Mouse (Mus musculus) erythroblast, embryonic 14.5 days (primary cell): ENCODE results near the gene Mcm5. TPM values are rescaled to one million over a fixed set of nuclear protein-coding genes. Genes with fewer than 3 reads are reported as not detected.
A peak's percentile ranks its signal among the peaks of the same experiment; 100 is the strongest.

Experiments used
- H3K27me3 ChIP-seq: 2 replicates; pipeline ENCODE4 v1.6.1; 2012; ENCODE audit warnings: inconsistent platforms; ENCODE audit not compliant: control insufficient read depth
- H3K36me3 ChIP-seq: 2 replicates; pipeline ENCODE4 v1.6.1; 2012; ENCODE audit warnings: mild to moderate bottlenecking, inconsistent platforms; ENCODE audit not compliant: control insufficient read depth
- H3K4me1 ChIP-seq: 2 replicates; pipeline ENCODE4 v1.6.1; 2012; ENCODE audit warnings: inconsistent platforms; ENCODE audit not compliant: control insufficient read depth
- H3K4me3 ChIP-seq: replicated peaks from 2 replicates; pipeline ENCODE3; 2012; ENCODE audit warnings: moderate library complexity, mild to moderate bottlenecking, inconsistent platforms
- H3K9me3 ChIP-seq: 2 replicates; pipeline ENCODE4 v1.6.1; 2012; ENCODE audit warnings: low read length, inconsistent platforms, mixed read lengths; ENCODE audit not compliant: control insufficient read depth
- GATA1 ChIP-seq: IDR thresholded peaks from 2 replicates; pipeline ENCODE4 v1.6.1; 2012; ENCODE audit warnings: low read length, inconsistent platforms, mixed read lengths
- TAL1 ChIP-seq: IDR thresholded peaks from 3 replicates; pipeline ENCODE4 v1.6.1; 2012; ENCODE audit warnings: low read length, inconsistent platforms, mixed read lengths
- polyA plus RNA-seq: library from polyadenylated mRNA; stranded (reverse); fragments of >175 nt; gene quantifications from 2 replicates; pipeline ENCODE4 v1.2.3, GENCODE M21; 2012

The Mcm5 gene
- polyA plus RNA-seq, 1 experiment = 11.0 TPM

- no peak for TF ChIP-seq TAL1
- no peak for TF ChIP-seq GATA1
- H3K4me1 ChIP-seq = peaks cover 23% of the 10 kb centered on the region
- H3K27me3 ChIP-seq = peaks cover 69% of the 10 kb centered on the region
- no peak overlapping the region for H3K4me3 ChIP-seq
- no peaks in the 10 kb centered on the region for H3K9me3 ChIP-seq
- no peaks in the 10 kb centered on the region for H3K36me3 ChIP-seq
These were observed 18.5 kb upstream of the Mcm5 start for GRCm38 (mm10) chr8:75090781-75091365.

- TF ChIP-seq GATA1 (no peak), TAL1 (no peak)
- Histone ChIP-seq H3K36me3 (peaks cover 3% of the 10 kb centered on the region; the same call in 1 of the 2 replicates), H3K27me3 (peaks cover 70% of the 10 kb centered on the region)
These were observed 15.8 kb upstream of the Mcm5 start, which contains the start of gene Hmox1 for GRCm38 (mm10) chr8:75093399-75094156. Gene Hmox1 (plus strand): TSS chr8:75093621.

GRCm38 (mm10) chr8:75102956-75103355 is 6.4 kb upstream of the Mcm5 start:
- Histone ChIP-seq H3K4me3 (no peak overlapping the region), H3K4me1 (peaks cover under 1% of the 10 kb centered on the region), H3K36me3 (no peaks in the 10 kb centered on the region), H3K9me3 (no peaks in the 10 kb centered on the region), H3K27me3 (no peaks in the 10 kb centered on the region)
- TF ChIP-seq GATA1 (no peak), TAL1 (no peak)

More at GRCm38 (mm10) chr8:75093399-75094156, 15.8 kb upstream of the Mcm5 start, which contains the start of gene Hmox1:
- H3K4me3 ChIP-seq = peak within 1 kb of the TSS; percentile 59
- no peaks in the 10 kb centered on the region for H3K9me3 ChIP-seq
- H3K4me1 ChIP-seq = peaks cover 18% of the 10 kb centered on the region

GRCm38 (mm10) chr8:75103376-75103878 is 5.9 kb upstream of the Mcm5 start:
- Histone ChIP-seq H3K36me3 (no peaks in the 10 kb centered on the region), H3K4me3 (no peak overlapping the region), H3K4me1 (peaks cover 6% of the 10 kb centered on the region), H3K27me3 (no peaks in the 10 kb centered on the region), H3K9me3 (no peaks in the 10 kb centered on the region)
- no peak for TF ChIP-seq GATA1
- no peak for TF ChIP-seq TAL1

- peaks cover 43% of the 10 kb centered on the region for H3K4me1 ChIP-seq
- no peak for TF ChIP-seq TAL1
- no peaks in the 10 kb centered on the region for H3K9me3 ChIP-seq
- peak overlapping the region; percentile 91 for H3K4me3 ChIP-seq
- H3K27me3 ChIP-seq = no peaks in the 10 kb centered on the region
- H3K36me3 ChIP-seq = peaks cover 41% of the 10 kb centered on the region
These were observed 688 bp upstream of the Mcm5 start for GRCm38 (mm10) chr8:75108527-75109235.

- peaks cover 51% of the 10 kb centered on the region for H3K4me1 ChIP-seq
- TF ChIP-seq GATA1 = no peak
- TF ChIP-seq TAL1 = no peak
- peaks cover 55% of the 10 kb centered on the region for H3K36me3 ChIP-seq
These were observed 724 bp downstream of the Mcm5 start for GRCm38 (mm10) chr8:75110093-75110492.

GRCm38 (mm10) chr8:75118505-75118904 is 9.1 kb downstream of the Mcm5 start:
- Histone ChIP-seq H3K4me3 (no peak overlapping the region), H3K27me3 (no peaks in the 10 kb centered on the region), H3K4me1 (peaks cover 20% of the 10 kb centered on the region), H3K36me3 (peaks cover 100% of the 10 kb centered on the region), H3K9me3 (no peaks in the 10 kb centered on the region)
- TF ChIP-seq GATA1 = no peak
- TF ChIP-seq TAL1 = no peak

More at GRCm38 (mm10) chr8:75110093-75110492, 724 bp downstream of the Mcm5 start:
- peak overlapping the region; percentile 91 for H3K4me3 ChIP-seq
- no peaks in the 10 kb centered on the region for H3K9me3 ChIP-seq
- H3K27me3 ChIP-seq = no peaks in the 10 kb centered on the region

- H3K9me3 ChIP-seq = no peaks in the 10 kb centered on the region
- no peak overlapping the region for H3K4me3 ChIP-seq
- H3K27me3 ChIP-seq = no peaks in the 10 kb centered on the region
- peaks cover 100% of the 10 kb centered on the region for H3K36me3 ChIP-seq
- peaks cover 16% of the 10 kb centered on the region for H3K4me1 ChIP-seq
- TF ChIP-seq TAL1 (no peak), GATA1 (no peak)
These were observed 9.9 kb downstream of the Mcm5 start for GRCm38 (mm10) chr8:75119287-75119686.

- TF ChIP-seq GATA1 (no peak), TAL1 (no peak)
- no peak overlapping the region for H3K4me3 ChIP-seq
- H3K36me3 ChIP-seq = peaks cover 100% of the 10 kb centered on the region
- peaks cover 15% of the 10 kb centered on the region for H3K4me1 ChIP-seq
- H3K27me3 ChIP-seq = no peaks in the 10 kb centered on the region
- no peaks in the 10 kb centered on the region for H3K9me3 ChIP-seq
These were observed 10.4 kb downstream of the Mcm5 start for GRCm38 (mm10) chr8:75119747-75120146.
